Mouse (Mus musculus) heart, embryonic 11.5 days (tissue): ENCODE results near the gene Zfp398. TPM values are rescaled to one million over a fixed set of nuclear protein-coding genes. Genes with fewer than 3 reads are reported as not detected.
A peak's percentile ranks its signal among the peaks of the same experiment; 100 is the strongest.

Experiments used
- ATAC-seq: fragments of 200-750 bp; cut with Nextera tagmentation; replicated peaks from 2 replicates; pipeline ENCODE4 v1.8.0; 2017; ENCODE audit warnings: moderate library complexity; ENCODE audit not compliant: insufficient number of reproducible peaks, low FRiP score, low TSS enrichment
- H3K27ac ChIP-seq: fragments of 300-500 bp; sonication (generic); 2 replicates; pipeline ENCODE4 v1.5.1; 2014; ENCODE audit warnings: mild to moderate bottlenecking, low read depth, low read length
- H3K27me3 ChIP-seq: fragments of 300-500 bp; sonication (generic); 2 replicates; pipeline ENCODE4 v1.6.1; 2014; ENCODE audit warnings: mild to moderate bottlenecking, low read length, mixed read lengths; ENCODE audit not compliant: control insufficient read depth, insufficient read depth
- H3K36me3 ChIP-seq: fragments of 300-500 bp; sonication (generic); 2 replicates; pipeline ENCODE4 v1.6.1; 2014; ENCODE audit warnings: mild to moderate bottlenecking, low read length, moderate library complexity, mixed read lengths; ENCODE audit not compliant: control insufficient read depth, insufficient read depth
- H3K4me1 ChIP-seq: fragments of 300-500 bp; sonication (generic); 2 replicates; pipeline ENCODE4 v1.6.1; 2014; ENCODE audit warnings: low read length; ENCODE audit not compliant: control insufficient read depth, insufficient read depth
- H3K4me2 ChIP-seq: fragments of 300-500 bp; sonication (generic); 2 replicates; pipeline ENCODE4 v1.6.1; 2014; ENCODE audit warnings: mild to moderate bottlenecking, moderate library complexity
- H3K4me3 ChIP-seq: fragments of 300-500 bp; sonication (generic); 2 replicates; pipeline ENCODE4 v1.5.1; 2014; ENCODE audit warnings: low read depth, low read length
- H3K9ac ChIP-seq: fragments of 300-500 bp; sonication (generic); 2 replicates; pipeline ENCODE4 v1.6.1; 2014; ENCODE audit warnings: mild to moderate bottlenecking, low read depth, low read length, moderate library complexity
- H3K9me3 ChIP-seq: fragments of 300-500 bp; sonication (generic); replicated peaks from 2 replicates; pipeline ENCODE4 v1.6.1; 2016; ENCODE audit warnings: low read length; ENCODE audit not compliant: control insufficient read depth
- WGBS: fragments of 180-500 bp; shearing (Covaris S2); extraction: QIAGEN DNeasy Blood & Tissue Kit; methylation state at CpG from one replicate; pipeline ENCODE4 v1.1.7; 2014; ENCODE audit not compliant: insufficient replicate concordance; 5-methylcytosine and 5-hydroxymethylcytosine counted together
- polyA plus RNA-seq: library from polyadenylated mRNA; unstranded; fragments of >200 nt; fragmentation: Nextera tagmentation; extraction: Ambion mirVana; gene quantifications from 2 replicates; pipeline ENCODE4 v1.2.1, GENCODE M21; 2014

The Zfp398 gene
- polyA plus RNA-seq, 1 experiment from 2014 or later, result 4.0 TPM

DNA sequence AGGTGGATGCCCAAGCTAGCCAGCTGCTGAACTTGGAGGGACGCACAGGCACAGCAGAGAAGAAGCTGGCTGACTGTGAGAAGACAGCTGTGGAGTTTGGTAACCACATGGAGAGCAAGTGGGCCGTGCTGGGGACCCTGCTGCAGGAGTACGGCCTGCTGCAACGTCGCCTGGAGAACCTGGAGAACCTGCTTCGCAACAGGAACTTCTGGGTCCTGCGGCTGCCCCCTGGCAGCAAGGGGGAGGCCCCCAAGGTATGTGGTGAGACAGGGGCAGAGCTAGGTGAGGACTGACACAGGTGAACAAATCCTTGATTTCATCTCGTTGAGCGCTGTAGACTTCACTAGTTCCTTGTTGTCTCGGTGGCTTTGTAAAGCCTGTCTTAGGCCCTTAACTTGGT is 44.7 kb downstream of the Zfp398 start:
- H3K27me3 ChIP-seq, result no peaks in the 10 kb centered on the region
- H3K4me1 ChIP-seq, result peaks cover 12% of the 10 kb centered on the region
- H3K9ac ChIP-seq, result no peak overlapping the region
- WGBS, result 90% methylated on average over 10 of the region's 10 CpGs
- no peak overlapping the region for H3K27ac ChIP-seq
- H3K9me3 ChIP-seq, result no peaks in the 10 kb centered on the region
- no peak overlapping the region for H3K4me2 ChIP-seq
- ATAC-seq, result no peak
- H3K36me3 ChIP-seq, result peaks cover 12% of the 10 kb centered on the region; the same call in 1 of the 2 replicates
- H3K4me3 ChIP-seq, result no peak overlapping the region

DNA sequence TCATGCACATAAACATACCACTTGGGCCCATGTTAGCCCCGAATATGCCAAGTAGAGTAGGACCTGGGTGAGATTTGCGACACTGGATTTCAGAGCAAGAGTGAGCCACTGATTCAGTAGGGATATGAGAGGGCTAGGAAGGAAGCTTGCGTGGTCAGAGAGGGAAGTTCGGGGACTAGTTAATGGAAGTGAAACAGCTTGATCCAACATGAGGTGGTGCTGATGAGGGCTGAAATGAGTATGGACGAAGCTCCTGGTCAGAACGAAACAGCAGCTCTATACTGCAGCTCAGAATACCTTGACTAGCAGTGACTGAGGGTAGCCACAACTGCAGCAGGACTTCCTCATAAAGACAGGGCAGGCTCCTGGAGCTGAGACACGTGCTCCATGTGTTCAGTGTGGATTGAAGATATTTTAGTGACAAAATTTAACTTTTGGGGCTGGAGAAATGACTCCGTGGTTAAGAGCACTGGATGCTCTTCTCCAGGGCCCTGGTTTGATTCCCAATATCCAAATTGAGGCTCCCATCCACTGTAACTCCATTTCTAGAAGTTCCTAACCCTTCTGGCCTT is 53.4 kb downstream of the Zfp398 start:
- Histone ChIP-seq H3K27me3 (no peaks in the 10 kb centered on the region), H3K36me3 (peaks cover 34% of the 10 kb centered on the region), H3K9ac (no peak overlapping the region), H3K4me2 (no peak overlapping the region), H3K4me1 (no peaks in the 10 kb centered on the region), H3K4me3 (no peak overlapping the region), H3K9me3 (no peaks in the 10 kb centered on the region), H3K27ac (no peak overlapping the region)
- WGBS, result 81% methylated on average over 8 of the region's 8 CpGs
- no peak for ATAC-seq

DNA sequence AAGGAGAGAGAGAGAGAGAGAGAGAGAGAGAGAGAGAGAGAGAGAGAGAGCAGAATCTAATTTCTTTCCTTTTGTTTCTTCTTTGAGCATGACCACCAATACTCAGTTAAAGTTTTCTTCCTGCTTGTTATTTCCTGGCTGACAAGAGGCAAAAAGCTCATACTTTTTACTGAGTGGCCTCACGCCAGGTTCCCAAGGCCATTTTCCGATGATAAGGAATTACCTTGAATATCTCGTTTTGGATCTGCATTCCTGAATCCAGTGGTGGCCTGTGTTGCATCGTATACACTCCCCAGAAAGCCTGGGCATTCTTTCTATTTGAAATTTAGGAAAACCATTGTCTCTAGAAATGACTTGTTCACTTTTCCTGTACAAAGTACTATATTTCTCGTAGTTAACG is 64.0 kb downstream of the Zfp398 start:
- Histone ChIP-seq H3K4me2 (no peak overlapping the region), H3K9ac (no peak overlapping the region), H3K4me1 (no peaks in the 10 kb centered on the region), H3K36me3 (peaks cover 29% of the 10 kb centered on the region), H3K27me3 (peaks cover 14% of the 10 kb centered on the region), H3K27ac (no peak overlapping the region), H3K9me3 (no peaks in the 10 kb centered on the region; the same call in 1 of the 2 replicates), H3K4me3 (no peak overlapping the region)
- ATAC-seq, result no peak
- WGBS, result 85% methylated on average over 6 of the region's 6 CpGs

DNA sequence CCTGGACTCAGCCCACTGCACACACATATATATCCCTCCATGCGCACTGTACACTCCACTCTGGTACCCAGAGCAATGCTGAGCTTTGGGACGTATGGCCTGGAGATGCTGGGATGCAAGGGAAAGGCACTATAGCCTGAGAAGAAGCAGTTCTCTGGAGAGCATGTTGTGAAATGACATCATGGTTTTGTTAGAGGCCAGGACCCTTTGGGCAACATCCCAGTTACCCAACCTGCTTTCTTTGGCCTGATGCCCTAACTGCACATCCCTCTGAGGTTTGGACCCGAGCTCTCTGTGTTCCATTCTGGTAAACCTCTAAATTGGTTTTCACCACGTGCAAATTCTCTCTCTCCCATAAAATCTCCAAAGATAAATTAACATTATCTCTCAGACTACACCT is 68.1 kb downstream of the Zfp398 start:
- H3K27ac ChIP-seq, result no peak overlapping the region
- peaks cover 44% of the 10 kb centered on the region for H3K36me3 ChIP-seq
- no peak overlapping the region for H3K9ac ChIP-seq
- H3K4me3 ChIP-seq, result no peak overlapping the region
- no peak for ATAC-seq
- 68% methylated on average over 4 of the region's 4 CpGs for WGBS
- H3K27me3 ChIP-seq, result peaks cover 36% of the 10 kb centered on the region
- H3K4me2 ChIP-seq, result no peak overlapping the region
- H3K9me3 ChIP-seq, result peaks cover 2% of the 10 kb centered on the region
- H3K4me1 ChIP-seq, result no peaks in the 10 kb centered on the region

DNA sequence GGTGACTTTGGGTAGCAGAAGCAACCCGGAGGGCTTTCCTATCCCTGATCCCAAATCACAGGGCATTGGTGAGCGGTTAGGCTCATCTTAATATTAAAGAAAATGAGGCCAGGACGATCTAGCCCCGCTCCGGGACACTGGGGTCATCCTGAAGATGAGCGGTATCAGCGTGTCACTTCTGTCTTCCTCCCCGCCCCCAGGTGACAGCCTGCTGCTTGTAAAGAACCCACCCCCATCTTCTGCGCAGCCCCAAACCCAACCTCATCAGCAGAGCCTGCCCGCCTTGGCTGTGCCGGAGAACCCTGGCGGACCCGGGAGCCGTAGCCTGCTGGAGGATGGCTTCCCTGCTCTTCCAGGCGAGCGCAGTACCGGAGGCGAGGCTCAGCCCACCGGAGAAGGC is 68.9 kb downstream of the Zfp398 start:
- 40% methylated on average over 19 of the region's 19 CpGs for WGBS
- Histone ChIP-seq H3K27ac (no peak overlapping the region), H3K27me3 (peaks cover 36% of the 10 kb centered on the region), H3K4me2 (peak overlapping the region; percentile 55), H3K4me3 (peak overlapping the region; percentile 30), H3K9ac (no peak overlapping the region), H3K4me1 (no peaks in the 10 kb centered on the region), H3K36me3 (peaks cover 40% of the 10 kb centered on the region), H3K9me3 (peaks cover 2% of the 10 kb centered on the region)
- no peak for ATAC-seq

DNA sequence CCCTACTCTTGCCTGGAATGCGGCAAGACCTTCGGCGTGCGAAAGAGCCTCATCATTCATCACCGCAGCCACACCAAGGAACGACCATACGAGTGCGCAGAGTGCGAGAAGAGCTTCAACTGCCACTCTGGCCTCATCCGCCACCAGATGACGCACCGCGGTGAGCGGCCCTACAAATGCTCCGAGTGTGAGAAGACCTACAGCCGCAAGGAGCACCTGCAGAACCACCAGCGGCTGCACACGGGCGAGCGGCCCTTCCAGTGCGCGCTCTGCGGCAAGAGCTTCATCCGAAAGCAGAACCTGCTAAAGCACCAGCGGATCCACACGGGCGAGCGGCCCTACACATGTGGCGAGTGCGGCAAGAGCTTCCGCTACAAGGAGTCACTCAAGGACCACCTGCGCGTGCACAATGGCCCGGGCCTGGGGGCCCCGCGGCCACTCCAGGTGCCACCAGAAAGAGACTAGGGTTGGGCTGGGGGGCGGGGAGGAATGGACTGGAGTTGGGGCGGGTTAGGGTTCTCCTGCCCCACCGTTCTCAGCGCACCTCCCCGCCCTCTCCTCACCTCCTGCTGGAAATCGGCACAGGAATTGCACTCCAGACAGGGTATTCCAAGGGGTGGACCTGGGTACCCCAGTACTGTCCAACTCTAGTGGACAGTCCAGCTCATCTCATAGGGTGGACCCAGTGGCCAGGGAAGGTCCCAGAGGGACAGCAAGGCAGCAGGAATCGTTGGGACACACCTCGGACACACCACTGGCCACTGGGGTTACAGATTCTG is 69.6 kb downstream of the Zfp398 start:
- no peak for ATAC-seq
- peak overlapping the region; percentile 55 for H3K4me2 ChIP-seq
- peaks cover 36% of the 10 kb centered on the region for H3K27me3 ChIP-seq
- no peak overlapping the region for H3K27ac ChIP-seq
- H3K4me1 ChIP-seq, result no peaks in the 10 kb centered on the region
- WGBS, result 51% methylated on average over 44 of the region's 44 CpGs
- peaks cover 2% of the 10 kb centered on the region for H3K9me3 ChIP-seq
- H3K4me3 ChIP-seq, result peak overlapping the region; percentile 30
- H3K9ac ChIP-seq, result no peak overlapping the region
- peaks cover 40% of the 10 kb centered on the region for H3K36me3 ChIP-seq

DNA sequence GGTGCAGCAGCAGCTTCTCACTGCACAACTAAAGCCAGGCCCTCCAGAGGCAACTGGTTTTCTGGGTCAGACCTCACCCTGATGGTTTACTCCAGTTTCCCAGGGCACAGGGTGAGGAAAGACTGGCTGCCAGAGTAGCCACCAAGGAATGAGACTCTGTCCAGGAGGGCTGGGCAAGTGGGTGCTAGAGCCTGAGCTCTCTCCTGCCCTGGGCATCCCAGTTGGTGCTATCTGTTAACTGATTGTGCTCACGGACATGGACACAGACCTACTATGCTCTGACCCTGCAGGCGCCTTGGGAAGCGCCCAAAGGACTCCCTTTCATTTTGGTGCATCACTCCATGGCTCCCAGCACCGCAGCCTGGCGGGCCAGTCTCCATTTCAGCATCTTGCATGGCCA is 70.9 kb downstream of the Zfp398 start:
- Histone ChIP-seq H3K4me3 (no peak overlapping the region), H3K4me1 (no peaks in the 10 kb centered on the region), H3K27ac (no peak overlapping the region), H3K27me3 (peaks cover 36% of the 10 kb centered on the region), H3K9me3 (peaks cover 2% of the 10 kb centered on the region), H3K4me2 (no peak overlapping the region), H3K9ac (no peak overlapping the region), H3K36me3 (peaks cover 40% of the 10 kb centered on the region)
- WGBS, result 98% methylated on average over 5 of the region's 5 CpGs
- no peak for ATAC-seq

DNA sequence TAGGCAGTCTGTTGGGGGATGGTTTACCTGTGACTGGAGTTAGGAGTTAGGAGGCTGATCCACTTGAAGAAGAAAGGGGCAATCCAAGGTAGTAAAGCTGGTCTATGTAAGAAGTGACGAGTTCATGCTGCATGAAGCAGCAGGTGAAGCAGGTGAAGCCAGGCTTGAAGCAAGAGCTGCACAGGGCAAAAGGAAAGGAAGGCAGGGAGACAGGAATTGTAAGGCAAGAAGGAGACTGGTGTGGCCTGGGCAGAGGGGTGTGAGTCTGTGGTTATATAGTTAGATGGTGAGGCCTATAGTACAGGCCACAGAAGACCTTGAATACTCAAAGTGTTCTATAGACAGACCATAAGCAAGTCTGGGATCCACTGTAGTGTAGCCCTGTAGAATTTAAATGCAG is 73.5 kb downstream of the Zfp398 start:
- WGBS, result 74% methylated on average over 1 of the region's 1 CpGs
- H3K4me1 ChIP-seq, result no peaks in the 10 kb centered on the region
- H3K36me3 ChIP-seq, result peaks cover 27% of the 10 kb centered on the region
- no peak overlapping the region for H3K4me3 ChIP-seq
- no peak overlapping the region for H3K4me2 ChIP-seq
- H3K27me3 ChIP-seq, result peaks cover 25% of the 10 kb centered on the region
- no peak overlapping the region for H3K27ac ChIP-seq
- no peak for ATAC-seq
- H3K9me3 ChIP-seq, result peaks cover 2% of the 10 kb centered on the region
- no peak overlapping the region for H3K9ac ChIP-seq

DNA sequence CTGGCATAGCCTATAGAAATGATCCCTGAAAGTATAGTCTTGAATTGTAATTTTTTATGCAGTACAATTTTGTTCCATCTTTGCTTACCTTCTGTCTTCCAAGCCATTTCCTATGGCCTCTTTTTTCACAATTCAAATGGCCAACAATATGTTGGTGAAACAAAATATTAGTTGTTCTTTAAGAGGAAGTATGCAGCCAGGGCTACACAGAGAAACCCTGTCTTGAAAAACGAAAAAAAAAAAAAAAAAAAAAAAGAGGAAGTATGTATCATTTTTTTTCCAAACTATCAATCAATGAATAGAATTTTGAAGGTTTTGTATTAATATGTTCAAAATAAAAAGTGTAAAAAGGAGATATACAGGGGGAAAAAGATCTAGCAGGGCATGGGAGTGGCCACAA is 76.2 kb downstream of the Zfp398 start:
- no peak overlapping the region for H3K4me2 ChIP-seq
- H3K4me3 ChIP-seq, result no peak overlapping the region
- peaks cover 3% of the 10 kb centered on the region for H3K36me3 ChIP-seq
- H3K9ac ChIP-seq, result no peak overlapping the region
- peaks cover under 1% of the 10 kb centered on the region; the same call in 1 of the 2 replicates for H3K27me3 ChIP-seq
- 63% methylated on average over 1 of the region's 1 CpGs for whole genome bisulfite sequencing
- no peaks in the 10 kb centered on the region for H3K4me1 ChIP-seq
- ATAC-seq, result no peak
- no peaks in the 10 kb centered on the region for H3K9me3 ChIP-seq
- no peak overlapping the region for H3K27ac ChIP-seq
